Mouse (Mus musculus) MEL (cell line): Measurements from ENCODE around the gene Tarbp1. TPM values are rescaled to one million over a fixed set of nuclear protein-coding genes. Genes with fewer than 3 reads are reported as not detected.
"Not testable (repeated sequence)": the region's sequence is repeated elsewhere in the genome, so short reads cannot be mapped to it uniquely, and the experiment has no call there.

Source experiments
- DNase-seq: peaks from one replicate; pipeline ENCODE4 v3.0.0; 2011; ENCODE audit warnings: low read depth, low spot score
- H3K27ac ChIP-seq: 2 replicates; pipeline ENCODE4 v1.5.1; 2012; ENCODE audit warnings: low read depth, mild to moderate bottlenecking, control low read depth, low read length, moderate library complexity; ENCODE audit not compliant: control insufficient read depth
- H3K27me3 ChIP-seq, 2 experiments: fragments of 150-350 bp in 1 of 2; sonication (generic) in 1 of 2; 2 replicates each; pipeline ENCODE4 v1.6.1; 2012; ENCODE audit warnings: low read length in 2 of 2, mild to moderate bottlenecking in 2 of 2, improper control_type of control experiment in 1 of 2, moderate library complexity in 1 of 2; ENCODE audit not compliant: insufficient read depth in 2 of 2, control insufficient read depth in 1 of 2
- H3K36me3 ChIP-seq, 2 experiments: 2 replicates each; pipeline ENCODE4 v1.6.1; 2012 to 2014; ENCODE audit warnings: low read length in 2 of 2, improper control_type of control experiment in 1 of 2, inconsistent platforms in 1 of 2, mild to moderate bottlenecking in 1 of 2; ENCODE audit not compliant: insufficient read depth in 2 of 2, control insufficient read depth in 1 of 2
- H3K4me1 ChIP-seq, 2 experiments: fragments of 150-350 bp in 1 of 2; sonication (generic) in 1 of 2; 2 replicates each; pipeline ENCODE4 v1.6.1; 2012; ENCODE audit warnings: low read length in 2 of 2, improper control_type of control experiment in 1 of 2, mild to moderate bottlenecking in 1 of 2; ENCODE audit not compliant: insufficient read depth in 2 of 2, control insufficient read depth in 1 of 2
- H3K4me3 ChIP-seq, 2 experiments: fragments of 150-350 bp in 1 of 2; sonication (generic) in 1 of 2; 2 replicates each; pipeline ENCODE4 v1.5.1; 2012; ENCODE audit warnings: low read depth in 2 of 2, low read length in 2 of 2, mild to moderate bottlenecking in 2 of 2, moderate library complexity in 2 of 2, control low read depth in 1 of 2, improper control_type of control experiment in 1 of 2; ENCODE audit not compliant: control insufficient read depth in 1 of 2, insufficient read depth in 1 of 2
- H3K79me2 ChIP-seq: 2 replicates; pipeline ENCODE4 v1.6.1; 2012; ENCODE audit warnings: mild to moderate bottlenecking, low read length, moderate library complexity; ENCODE audit not compliant: control insufficient read depth, poor library complexity, insufficient read depth
- H3K9ac ChIP-seq: 2 replicates; pipeline ENCODE4 v1.6.1; 2012; ENCODE audit warnings: low read depth, mild to moderate bottlenecking, control low read depth, low read length, moderate library complexity; ENCODE audit not compliant: control insufficient read depth, poor library complexity, severe bottlenecking
- H3K9me3 ChIP-seq: fragments of 150-350 bp; sonication (generic); replicated peaks from 2 replicates; pipeline ENCODE4 v1.6.1; 2012; ENCODE audit warnings: mild to moderate bottlenecking, low read length, improper control_type of control experiment, moderate library complexity; ENCODE audit not compliant: insufficient read depth
- BHLHE40 ChIP-seq: IDR thresholded peaks from 2 replicates; pipeline ENCODE4 v1.6.1; 2012; ENCODE audit warnings: low read depth, mild to moderate bottlenecking, inconsistent platforms, low read length, improper control_type of control experiment, borderline replicate concordance
- CTCF ChIP-seq, 3 experiments: IDR thresholded peaks in 2 of 3; conservative IDR thresholded peaks in 1 of 3; 2 replicates each; pipeline ENCODE4 v1.5.1; 2011 to 2012; ENCODE audit warnings: low read length in 3 of 3, low read depth in 2 of 3, mild to moderate bottlenecking in 2 of 3, improper control_type of control experiment in 1 of 3, inconsistent platforms in 1 of 3, mixed read lengths in 1 of 3, moderate library complexity in 1 of 3; ENCODE audit not compliant: control insufficient read depth in 1 of 3, insufficient read depth in 1 of 3, poor library complexity in 1 of 3, severe bottlenecking in 1 of 3
- EP300 ChIP-seq, 2 experiments: IDR thresholded peaks; 2 replicates each; pipeline ENCODE4 v1.6.1; 2011; ENCODE audit warnings: improper control_type of control experiment in 2 of 2, low read length in 2 of 2, low read depth in 1 of 2, mild to moderate bottlenecking in 1 of 2
- GATA1 ChIP-seq: IDR thresholded peaks from 2 replicates; pipeline ENCODE4 v1.6.1; 2011; ENCODE audit warnings: low read depth, low read length, improper control_type of control experiment
- HCFC1 ChIP-seq: IDR thresholded peaks from 2 replicates; pipeline ENCODE4 v1.6.1; 2012; ENCODE audit warnings: low read depth, mild to moderate bottlenecking, inconsistent platforms, low read length, improper control_type of control experiment, moderate library complexity
- JUND ChIP-seq: IDR thresholded peaks from 2 replicates; pipeline ENCODE4 v1.6.1; 2011; ENCODE audit warnings: low read depth, mild to moderate bottlenecking, improper control_type of control experiment, low read length
- MAX ChIP-seq: IDR thresholded peaks from 2 replicates; pipeline ENCODE4 v1.6.1; 2011; ENCODE audit warnings: low read length, improper control_type of control experiment
- MEF2A ChIP-seq: IDR thresholded peaks from 2 replicates; pipeline ENCODE4 v1.6.1; 2014; ENCODE audit warnings: low read depth, mild to moderate bottlenecking, inconsistent platforms, low read length, improper control_type of control experiment; ENCODE audit not compliant: poor library complexity, insufficient replicate concordance, severe bottlenecking; ENCODE audit errors: extremely low read depth
- NELFE ChIP-seq: IDR thresholded peaks from 2 replicates; pipeline ENCODE4 v1.6.1; 2011; ENCODE audit warnings: low read depth, low read length, improper control_type of control experiment
- NRF1 ChIP-seq: IDR thresholded peaks from 2 replicates; pipeline ENCODE4 v1.6.1; 2014; ENCODE audit warnings: low read depth, mild to moderate bottlenecking, inconsistent platforms, low read length, improper control_type of control experiment, moderate library complexity; ENCODE audit not compliant: poor library complexity, insufficient read depth, severe bottlenecking
- POLR2A ChIP-seq, 2 experiments: IDR thresholded peaks; 2 replicates each; pipeline ENCODE4 v1.6.1; 2011 to 2012; ENCODE audit warnings: low read length in 2 of 2, mild to moderate bottlenecking in 2 of 2, control low read depth in 1 of 2, improper control_type of control experiment in 1 of 2, low read depth in 1 of 2, moderate library complexity in 1 of 2; ENCODE audit not compliant: control insufficient read depth in 1 of 2, insufficient read depth in 1 of 2, poor library complexity in 1 of 2
- POLR2AphosphoS2 ChIP-seq: IDR thresholded peaks from 2 replicates; pipeline ENCODE4 v1.6.1; 2011; ENCODE audit warnings: low read length, improper control_type of control experiment
- RAD21 ChIP-seq: IDR thresholded peaks from 2 replicates; pipeline ENCODE4 v1.6.1; 2011; ENCODE audit warnings: mild to moderate bottlenecking, low read depth, low read length, improper control_type of control experiment
- SIN3A ChIP-seq: IDR thresholded peaks from 2 replicates; pipeline ENCODE4 v1.6.1; 2012; ENCODE audit warnings: low read length, improper control_type of control experiment, inconsistent platforms
- SMC3 ChIP-seq: IDR thresholded peaks from 2 replicates; pipeline ENCODE4 v1.6.1; 2011; ENCODE audit warnings: low read depth, low read length, improper control_type of control experiment
- TBP ChIP-seq: IDR thresholded peaks from 2 replicates; pipeline ENCODE4 v1.8.0; 2011; ENCODE audit warnings: low read depth, low read length, improper control_type of control experiment
- USF1 ChIP-seq: IDR thresholded peaks from 2 replicates; pipeline ENCODE4 v1.6.1; 2014; ENCODE audit warnings: low read depth, mild to moderate bottlenecking, inconsistent platforms, low read length, improper control_type of control experiment, moderate library complexity
- ZC3H11A ChIP-seq: IDR thresholded peaks from 2 replicates; pipeline ENCODE4 v1.6.1; 2012; ENCODE audit warnings: low read depth, mild to moderate bottlenecking, inconsistent platforms, low read length, improper control_type of control experiment
- ZMIZ1 ChIP-seq: IDR thresholded peaks from 2 replicates; pipeline ENCODE4 v1.6.1; 2012; ENCODE audit warnings: low read depth, mild to moderate bottlenecking, inconsistent platforms, low read length, improper control_type of control experiment, moderate library complexity
- ZNF384 ChIP-seq: IDR thresholded peaks from 2 replicates; pipeline ENCODE4 v1.6.1; 2012; ENCODE audit warnings: low read depth, mild to moderate bottlenecking, inconsistent platforms, low read length, improper control_type of control experiment
- polyA plus RNA-seq, 2 experiments: library from polyadenylated mRNA; stranded (reverse) in 1 of 2; unstranded in 1 of 2; fragments of >175 nt in 1 of 2; fragments of >200 nt in 1 of 2; gene quantifications; 2 replicates each; pipeline versions ENCODE4 v1.2.1 to v1.2.4; 2012; ENCODE audit warnings: low replicate concordance in 2 of 2, low read depth in 1 of 2; ENCODE audit not compliant: insufficient read length in 2 of 2, insufficient read depth in 1 of 2, missing spikeins in 1 of 2
- total RNA-seq: library from RNA; depleted of rRNA; stranded (reverse); fragments of 300-350 nt; gene quantifications from 2 replicates; pipeline ENCODE4 v1.2.3, GENCODE M21; 2012

Gene Tarbp1
- total and polyA plus RNA-seq, 3 experiments: 5.4 to 8.4 TPM; not detected in 1

DNA sequence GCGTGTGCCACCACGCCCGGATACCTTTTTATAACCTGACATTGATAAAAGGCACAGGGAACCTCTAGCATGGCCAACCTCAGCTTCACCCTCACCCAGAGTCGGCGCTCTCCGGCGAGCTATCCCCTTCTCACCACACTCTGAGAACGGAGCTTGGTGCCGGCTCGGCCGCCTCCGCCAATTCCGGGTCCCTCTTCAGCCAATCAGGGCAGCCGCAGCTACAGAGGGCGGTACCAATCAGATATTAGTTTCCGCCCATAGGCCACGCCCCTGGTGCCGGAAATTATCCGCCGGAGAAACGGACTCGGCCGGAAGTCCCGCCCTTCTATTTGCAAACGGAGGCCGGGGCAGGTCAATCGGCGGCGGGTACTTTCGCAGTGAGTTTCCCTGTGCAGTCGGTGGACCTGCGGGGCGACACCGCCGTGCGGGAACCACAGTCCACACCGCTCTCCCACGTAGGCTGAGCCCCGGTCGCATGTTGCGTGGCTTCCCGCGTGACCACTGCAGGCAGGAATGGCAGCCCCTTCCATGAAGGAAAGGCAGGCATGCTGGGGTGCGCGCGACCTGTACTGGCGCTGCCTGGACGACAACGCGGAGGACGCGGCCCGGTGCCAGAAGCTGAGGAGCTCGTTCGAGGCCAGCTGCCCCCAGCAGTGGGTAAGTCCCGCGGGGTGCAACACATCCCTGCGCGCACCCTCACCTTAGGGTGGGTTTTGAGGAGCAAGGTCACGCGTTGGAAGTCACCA, 52.5 kb downstream of the Tarbp1 start, which contains the start of gene Coa6 (continued):
- peak; percentile 91 for TF ChIP-seq HCFC1
- TF ChIP-seq ZMIZ1: no peak
- peak; percentile 10; the same call in 1 of the 2 replicates for TF ChIP-seq SIN3A

DNA sequence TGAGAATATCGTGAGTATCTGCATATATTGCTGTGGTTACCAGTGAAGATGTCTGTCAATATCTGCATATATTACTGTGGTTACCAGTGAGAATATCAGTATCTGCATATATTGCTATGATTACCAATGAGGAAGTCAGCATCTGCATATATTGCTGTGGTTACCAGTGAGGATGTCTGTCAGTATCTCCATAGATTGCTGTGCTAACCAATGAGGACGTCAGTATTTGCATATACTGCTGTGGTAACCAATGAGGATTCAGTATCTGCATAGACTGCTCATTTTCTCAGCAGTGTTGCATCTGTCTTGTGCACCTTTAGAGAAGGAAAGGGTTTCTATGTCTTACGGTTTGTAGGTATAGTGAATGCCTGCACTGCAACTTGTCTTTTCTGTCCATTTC, 54.0 kb downstream of the Tarbp1 start:
- peaks cover 0 to 10% of the 10 kb centered on the region in 2 experiments; a peak in 3 of 4 replicates for H3K36me3 ChIP-seq
- DNase-seq: peak; percentile 91
- TF ChIP-seq JUND: no peak
- TF ChIP-seq GATA1: peak; percentile 75
- TF ChIP-seq ZC3H11A: no peak
- TF ChIP-seq POLR2A (IDR thresholded peaks at IDR 0.05; ENCODE audit: control insufficient read depth in 1 of 2, insufficient read depth in 1 of 2, low read depth in 1 of 2, low read length in 2 of 2, poor library complexity in 1 of 2): no peak
- TF ChIP-seq BHLHE40: no peak
- TF ChIP-seq MAX: no peak
- no peak for TF ChIP-seq NELFE
- TF ChIP-seq NRF1: no peak
- no peak for TF ChIP-seq CTCF (IDR thresholded peaks at IDR 0.05 in 2 of 3, conservative IDR thresholded peaks at IDR 0.05 in 1 of 3; ENCODE audit: control insufficient read depth in 1 of 3, insufficient read depth in 1 of 3, low read depth in 2 of 3, low read length in 3 of 3, poor library complexity in 1 of 3, severe bottlenecking in 1 of 3)
- H3K4me3 ChIP-seq: no peak overlapping the region; a peak in 1 of 4 replicates
- peaks cover 0 to 6% of the 10 kb centered on the region in 2 experiments; a peak in 2 of 4 replicates for H3K4me1 ChIP-seq
- H3K9ac ChIP-seq: no peak overlapping the region
- H3K27ac ChIP-seq: no peak overlapping the region
- no peaks in the 10 kb centered on the region for H3K9me3 ChIP-seq
- H3K79me2 ChIP-seq: peaks cover 10% of the 10 kb centered on the region
- no peaks in the 10 kb centered on the region for H3K27me3 ChIP-seq

DNA sequence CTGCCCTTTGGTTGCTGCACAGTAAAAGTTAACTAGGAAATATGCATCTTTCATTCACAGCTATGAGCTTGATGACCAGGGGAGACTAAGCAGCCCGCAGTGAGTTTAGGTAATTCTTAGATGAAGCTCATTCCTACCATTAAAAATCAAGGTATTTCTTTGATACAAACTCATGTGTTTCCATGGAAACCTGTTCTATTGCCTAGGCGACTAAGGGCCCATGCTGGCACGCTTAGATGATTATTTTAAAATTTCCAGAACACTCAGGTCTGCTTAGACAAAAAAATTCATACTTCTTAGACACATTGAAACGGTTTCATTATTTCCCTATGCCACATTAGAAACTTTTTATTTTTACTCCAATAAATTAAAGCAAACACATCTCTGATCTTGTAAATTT, 69.8 kb downstream of the Tarbp1 start:
- no peak overlapping the region for H3K9ac ChIP-seq
- no peak for TF ChIP-seq CTCF (IDR thresholded peaks at IDR 0.05 in 2 of 3, conservative IDR thresholded peaks at IDR 0.05 in 1 of 3; ENCODE audit: control insufficient read depth in 1 of 3, insufficient read depth in 1 of 3, low read depth in 2 of 3, low read length in 3 of 3, poor library complexity in 1 of 3, severe bottlenecking in 1 of 3)
- no peak for TF ChIP-seq USF1
- no peak for TF ChIP-seq POLR2AphosphoS2
- TF ChIP-seq ZNF384: no peak
- TF ChIP-seq SMC3: no peak
- TF ChIP-seq EP300 (IDR thresholded peaks at IDR 0.05; ENCODE audit: low read depth in 1 of 2, low read length in 2 of 2): no peak
- TF ChIP-seq MEF2A: no peak
- no peak for TF ChIP-seq RAD21
- TF ChIP-seq TBP: no peak
- no peaks in the 10 kb centered on the region for H3K9me3 ChIP-seq
- H3K27ac ChIP-seq: no peak overlapping the region
- no peak overlapping the region for H3K4me3 ChIP-seq
- no peak for DNase-seq
- H3K4me1 ChIP-seq: no peaks in the 10 kb centered on the region
- H3K36me3 ChIP-seq: no peaks in the 10 kb centered on the region
- H3K27me3 ChIP-seq: no peaks in the 10 kb centered on the region; a peak in 1 of 4 replicates
- no peaks in the 10 kb centered on the region for H3K79me2 ChIP-seq

DNA sequence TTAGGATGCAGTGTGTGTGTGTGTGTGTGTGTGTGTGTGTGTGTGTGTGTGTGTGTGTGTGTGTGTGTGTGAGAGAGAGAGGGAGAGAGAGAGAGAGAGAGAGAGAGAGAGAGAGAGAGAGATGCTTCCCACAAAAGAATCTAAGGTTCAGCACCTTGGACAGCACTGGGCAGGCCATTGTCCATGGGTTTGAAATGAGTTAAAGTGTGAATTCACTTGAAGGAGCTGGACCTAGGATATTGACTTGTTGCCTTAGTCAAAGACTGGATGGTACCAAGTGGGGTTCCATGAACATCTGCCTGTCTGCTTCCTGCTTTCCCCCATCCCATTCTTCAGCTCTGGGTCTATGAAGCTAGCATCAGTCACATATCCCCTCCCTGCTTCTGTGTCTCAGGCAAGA, 70.3 kb downstream of the Tarbp1 start:
- H3K9me3 ChIP-seq, H3K4me3 ChIP-seq, H3K79me2 ChIP-seq, H3K9ac ChIP-seq, H3K36me3 ChIP-seq, H3K4me1 ChIP-seq, H3K27ac ChIP-seq, H3K27me3 ChIP-seq: not testable (repeated sequence)
- peak; percentile 49 for DNase-seq
